Comparison of ENCODE assay signal across 27 mouse cellular contexts in genomic region chr11:47049756-47050155, GRCm38 (mm10).
"Had no signal": no experiment of that assay in that cellular context is flagged by ENCODE, and none has a peak within 500 bp of the region (broad histone marks: within the 10 kb centered on the region; RNA-seq: fewer than 3 reads in every experiment).

No protein-coding gene starts in this region.

- H3K36me3 ChIP-seq: limb, embryonic 10.5 days; limb, embryonic 12.5 days; limb, embryonic 13.5 days; limb, embryonic 15.5 days; liver, embryonic 12.5 days; liver, embryonic 13.5 days; liver, embryonic 15.5 days; lung, embryonic 15.5 days; midbrain, embryonic 10.5 days; midbrain, embryonic 12.5 days; midbrain, embryonic 13.5 days; midbrain, embryonic 15.5 days; neural tube, embryonic 12.5 days; neural tube, embryonic 13.5 days had no signal

- H3K4me1 ChIP-seq: limb, embryonic 10.5 days; limb, embryonic 12.5 days; limb, embryonic 13.5 days; limb, embryonic 15.5 days; liver, embryonic 12.5 days; liver, embryonic 13.5 days; liver, embryonic 15.5 days; lung, embryonic 15.5 days; midbrain, embryonic 10.5 days; midbrain, embryonic 12.5 days; midbrain, embryonic 13.5 days; midbrain, embryonic 15.5 days; neural tube, embryonic 12.5 days; neural tube, embryonic 13.5 days had no signal

- H3K27me3 ChIP-seq: limb, embryonic 12.5 days; limb, embryonic 13.5 days; limb, embryonic 15.5 days; liver, embryonic 12.5 days; liver, embryonic 13.5 days; liver, embryonic 15.5 days; lung, embryonic 15.5 days; midbrain, embryonic 12.5 days; midbrain, embryonic 13.5 days; midbrain, embryonic 15.5 days; neural tube, embryonic 12.5 days; neural tube, embryonic 13.5 days had no signal

- ATAC-seq: liver, embryonic 12.5 days; liver, postnatal 0 days; lung, postnatal 0 days; midbrain, embryonic 13.5 days; midbrain, embryonic 15.5 days; midbrain, embryonic 16.5 days had no signal

- DNase-seq: liver; liver, embryonic 13.5 days; liver, postnatal 0 days; lung, adult 18-20 months; lung, adult 2 months; lung, postnatal 10 days; lung, postnatal 14 days; lung, postnatal 36 days; lung, postnatal 4 days; midbrain, embryonic 14.5 days had no signal

- H3K9me3 ChIP-seq: limb, embryonic 10.5 days; limb, embryonic 12.5 days; limb, embryonic 13.5 days; limb, embryonic 15.5 days; liver, embryonic 12.5 days; liver, embryonic 13.5 days; liver, embryonic 15.5 days; lung, embryonic 15.5 days; midbrain, embryonic 10.5 days; midbrain, embryonic 12.5 days; midbrain, embryonic 13.5 days; midbrain, embryonic 15.5 days; neural tube, embryonic 12.5 days; neural tube, embryonic 13.5 days had no signal

- H3K4me3 ChIP-seq: left cerebral cortex, adult 2 months; limb, embryonic 10.5 days; limb, embryonic 12.5 days; limb, embryonic 13.5 days; limb, embryonic 15.5 days; liver, embryonic 12.5 days; liver, embryonic 13.5 days; liver, embryonic 15.5 days; lung, embryonic 15.5 days; midbrain, embryonic 10.5 days; midbrain, embryonic 12.5 days; midbrain, embryonic 13.5 days; midbrain, embryonic 15.5 days; myocyte; neural tube, embryonic 12.5 days; neural tube, embryonic 13.5 days had no signal
